10 mouse cellular contexts compared by ENCODE assay signal in genomic region chr10:128358796-128359195, GRCm38 (mm10). TPM values are rescaled to one million over a fixed set of nuclear protein-coding genes. Genes with fewer than 3 reads are reported as not detected.
DNase-seq lines count a peak whose midpoint lies in the region; ATAC-seq and TF ChIP-seq lines count a peak whose summit lies in the region.
"Had no signal": no experiment of that assay in that cellular context is flagged by ENCODE, and none has a peak within 500 bp of the region (broad histone marks: within the 10 kb centered on the region; RNA-seq: fewer than 3 reads in every experiment).

No protein-coding gene starts in this region.

- no peak overlapping the region for H3K4me2 ChIP-seq in hindbrain, embryonic 11.5 days (replicated peaks; ENCODE audit: low read depth, low read length)
- no peak overlapping the region for H3K4me2 ChIP-seq in hindbrain, embryonic 12.5 days (replicated peaks)
- H3K4me2 ChIP-seq: embryonic facial prominence, embryonic 15.5 days had no signal

- H3K36me3 ChIP-seq in hindbrain, embryonic 11.5 days (ENCODE audit: control insufficient read depth, insufficient read depth, low read length) = peaks cover 22% of the 10 kb centered on the region
- H3K36me3 ChIP-seq in hindbrain, embryonic 12.5 days = peaks cover 77% of the 10 kb centered on the region
- H3K36me3 ChIP-seq in G1E (replicated peaks) = peaks cover 90% of the 10 kb centered on the region

- no peaks in the 10 kb centered on the region for H3K4me1 ChIP-seq in hindbrain, embryonic 11.5 days (replicated peaks; ENCODE audit: control insufficient read depth, insufficient read depth, low read length)
- H3K4me1 ChIP-seq in hindbrain, embryonic 12.5 days = no peaks in the 10 kb centered on the region
- 0 out of 2 replicates have a peak, but pooled peaks cover 3% of the 10 kb centered on the region for H3K4me1 ChIP-seq in G1E (ENCODE audit: insufficient read depth, low read depth, low read length)
- H3K4me1 ChIP-seq: embryonic facial prominence, embryonic 15.5 days had no signal

- H3K9me3 ChIP-seq in hindbrain, embryonic 11.5 days (ENCODE audit: control insufficient read depth, low read length) = no peaks in the 10 kb centered on the region
- H3K9me3 ChIP-seq in hindbrain, embryonic 12.5 days (replicated peaks) = no peaks in the 10 kb centered on the region
- H3K9me3 ChIP-seq in G1E (replicated peaks) = no peaks in the 10 kb centered on the region
- H3K9me3 ChIP-seq: embryonic facial prominence, embryonic 15.5 days had no signal

- H3K9ac ChIP-seq in hindbrain, embryonic 11.5 days (ENCODE audit: low read depth, low read length) = no peak overlapping the region
- no peak overlapping the region for H3K9ac ChIP-seq in hindbrain, embryonic 12.5 days
- H3K9ac ChIP-seq: embryonic facial prominence, embryonic 15.5 days had no signal

- H3K27ac ChIP-seq in hindbrain, embryonic 11.5 days (ENCODE audit: low read depth, low read length) = no peak overlapping the region
- no peak overlapping the region for H3K27ac ChIP-seq in hindbrain, embryonic 12.5 days
- H3K27ac ChIP-seq: embryonic facial prominence, embryonic 15.5 days had no signal

- H3K27me3 ChIP-seq in hindbrain, embryonic 11.5 days (ENCODE audit: control insufficient read depth, insufficient read depth, low read length) = no peaks in the 10 kb centered on the region
- no peaks in the 10 kb centered on the region for H3K27me3 ChIP-seq in hindbrain, embryonic 12.5 days
- no peaks in the 10 kb centered on the region for H3K27me3 ChIP-seq in G1E (ENCODE audit: insufficient read depth, low read length)
- H3K27me3 ChIP-seq: embryonic facial prominence, embryonic 15.5 days had no signal

- peak; percentile 75 for DNase-seq in hindbrain, embryonic 11.5 days (ENCODE audit: low spot score)
- DNase-seq in 416B (ENCODE audit: low read depth) = peak; percentile 70
- DNase-seq in G1E (ENCODE audit: low spot score) = no peak
- peak; percentile 49 for DNase-seq in left cerebral cortex, postnatal 4 days
- peak; percentile 51 for DNase-seq in retina, postnatal 7 days (ENCODE audit: low read depth, low spot score)
- DNase-seq in urinary bladder, postnatal 10 days (ENCODE audit: low spot score) = no peak

- WGBS in hindbrain, embryonic 11.5 days = 55% methylated on average over 2 of the region's 2 CpGs
- WGBS in hindbrain, embryonic 12.5 days = 49% methylated on average over 2 of the region's 2 CpGs

- intact Hi-C loops in left cerebral cortex, postnatal 4 days (cut with DNase I) = no loop called here

- peak; percentile 40 for TF ChIP-seq CTCF in G1E (IDR thresholded peaks at IDR 0.05; ENCODE audit: low read depth, low read length)

- no peak overlapping the region for H3K4me3 ChIP-seq in hindbrain, embryonic 11.5 days (ENCODE audit: low read depth, low read length)
- no peak overlapping the region for H3K4me3 ChIP-seq in hindbrain, embryonic 12.5 days
- H3K4me3 ChIP-seq in G1E (ENCODE audit: low read depth, low read length) = no peak overlapping the region
- H3K4me3 ChIP-seq: embryonic facial prominence, embryonic 15.5 days had no signal

- ATAC-seq in hindbrain, embryonic 11.5 days (ENCODE audit: low FRiP score) = no peak
- ATAC-seq in hindbrain, embryonic 12.5 days (ENCODE audit: low FRiP score) = no peak
- ATAC-seq in G1E (ENCODE audit: extremely low read depth, insufficient number of reproducible peaks, low FRiP score, poor library complexity, severe bottlenecking) = no peak
- peak; percentile 78; the same call in 1 of the 2 replicates for ATAC-seq in common myeloid progenitor, adult 5-6 weeks (replicated peaks; ENCODE audit: low read depth, poor library complexity, severe bottlenecking)

RNA-seq across cellular contexts. Expression of gene Coq10a, which starts 10.0 kb away (rescaled TPM):
- polyA plus RNA-seq in hindbrain, embryonic 11.5 days (2014; fragmentation: Nextera tagmentation; extraction: Ambion mirVana) = 23.8 and 24.5 TPM in 2 replicates
- polyA plus RNA-seq in hindbrain, embryonic 12.5 days (2016; fragmentation: Nextera tagmentation; extraction: Ambion mirVana) = 31.7 and 32.8 TPM in 2 replicates
- total RNA-seq in G1E (2014; fragmentation: Nextera tagmentation) (28.8 and 29.8 TPM in 2 replicates), G1E (2017) (24.9 and 27.4 TPM in 2 replicates)
- polyA plus RNA-seq in G1E (2012) = 7.3 and 8.7 TPM in 2 replicates
- 6.4 and 11.8 TPM in 2 replicates for total RNA-seq in common myeloid progenitor, adult 5-6 weeks (2017)
- total RNA-seq in left cerebral cortex, postnatal 4 days (2021) = 10 to 100 TPM; 57.7 to 58.1 TPM

RNA-seq across cellular contexts. Expression of gene Ankrd52, which starts 18.1 kb away (rescaled TPM):
- 9.5 and 12.3 TPM in 2 replicates for polyA plus RNA-seq in hindbrain, embryonic 11.5 days (2014; fragmentation: Nextera tagmentation; extraction: Ambion mirVana)
- 13.6 and 13.7 TPM in 2 replicates for polyA plus RNA-seq in hindbrain, embryonic 12.5 days (2016; fragmentation: Nextera tagmentation; extraction: Ambion mirVana)
- total RNA-seq in G1E (2014; fragmentation: Nextera tagmentation) = 72.9 and 80.4 TPM in 2 replicates
- 5.9 and 6.6 TPM in 2 replicates for total RNA-seq in G1E (2017)
- polyA plus RNA-seq in G1E (2012) = 68.3 and 75.9 TPM in 2 replicates
- total RNA-seq in common myeloid progenitor, adult 5-6 weeks (2017) = 9.8 and 17.4 TPM in 2 replicates
- 10 to 100 TPM; 84.9 to 85.5 TPM for total RNA-seq in left cerebral cortex, postnatal 4 days (2021)

RNA-seq across cellular contexts. Expression of gene Cs, which starts 21.3 kb away (rescaled TPM):
- 242 and 254 TPM in 2 replicates for polyA plus RNA-seq in hindbrain, embryonic 11.5 days (2014; fragmentation: Nextera tagmentation; extraction: Ambion mirVana)
- 207 and 208 TPM in 2 replicates for polyA plus RNA-seq in hindbrain, embryonic 12.5 days (2016; fragmentation: Nextera tagmentation; extraction: Ambion mirVana)
- total RNA-seq in G1E (2014; fragmentation: Nextera tagmentation) (323 and 337 TPM in 2 replicates), G1E (2017) (175 and 181 TPM in 2 replicates)
- polyA plus RNA-seq in G1E (2012) = 21.6 and 56.6 TPM in 2 replicates
- 100 and 116 TPM in 2 replicates for total RNA-seq in common myeloid progenitor, adult 5-6 weeks (2017)
- 100 to 1,000 TPM; 236 to 250 TPM for total RNA-seq in left cerebral cortex, postnatal 4 days (2021)

RNA-seq across cellular contexts. Expression of gene Cnpy2, which starts 36.5 kb away (rescaled TPM):
- 229 and 245 TPM in 2 replicates for polyA plus RNA-seq in hindbrain, embryonic 11.5 days (2014; fragmentation: Nextera tagmentation; extraction: Ambion mirVana)
- 242 and 244 TPM in 2 replicates for polyA plus RNA-seq in hindbrain, embryonic 12.5 days (2016; fragmentation: Nextera tagmentation; extraction: Ambion mirVana)
- 57.9 and 91.2 TPM in 2 replicates for total RNA-seq in G1E (2014; fragmentation: Nextera tagmentation)
- 74.0 and 77.3 TPM in 2 replicates for total RNA-seq in G1E (2017)
- 60.5 and 74.4 TPM in 2 replicates for polyA plus RNA-seq in G1E (2012)
- total RNA-seq in common myeloid progenitor, adult 5-6 weeks (2017) = 94.4 and 114 TPM in 2 replicates
- total RNA-seq in left cerebral cortex, postnatal 4 days (2021) = 10 to 100 TPM; 81.0 to 86.0 TPM

RNA-seq across cellular contexts. Expression of gene Slc39a5, which starts 42.2 kb away (rescaled TPM):
- not detected in 2 replicates for polyA plus RNA-seq in hindbrain, embryonic 11.5 days (2014; fragmentation: Nextera tagmentation; extraction: Ambion mirVana)
- polyA plus RNA-seq in hindbrain, embryonic 12.5 days (2016; fragmentation: Nextera tagmentation; extraction: Ambion mirVana) = 0.43 TPM in 1 of 2 replicates, not detected in the other
- total RNA-seq in G1E (2014; fragmentation: Nextera tagmentation) = not detected in 2 replicates
- not detected in 2 replicates for total RNA-seq in G1E (2017)
- not detected in 2 replicates for polyA plus RNA-seq in G1E (2012)
- not detected in 2 replicates for total RNA-seq in common myeloid progenitor, adult 5-6 weeks (2017)
- under 1 TPM; 0.40 to 0.42 TPM for total RNA-seq in left cerebral cortex, postnatal 4 days (2021)
- total RNA-seq: layer of hippocampus, postnatal 25 days had no signal

Comparison
In these comparisons a context has a peak if more than half of its experiments do, and no peak if none do; other contexts are left out.
1. DNase-seq: peak in hindbrain, embryonic 11.5 days (single experiment), 416B (single experiment), left cerebral cortex, postnatal 4 days (single experiment) and retina, postnatal 7 days (single experiment); none in G1E (single experiment) and urinary bladder, postnatal 10 days (single experiment).